Mouse (Mus musculus): Measurements from ENCODE around the gene Slc35b2. TPM values are rescaled to one million over a fixed set of nuclear protein-coding genes. Genes with fewer than 3 reads are reported as not detected.

Slc35b2 gene
- polyA plus RNA-seq, 1 experiment from 2014 or later = 131 TPM

- H3K4me2 ChIP-seq (ENCODE audit: low read depth, low read length) = peak overlapping the region; percentile 55; the same call in 1 of the 2 replicates
- peak overlapping the region; percentile 39; the same call in 1 of the 2 replicates for H3K4me3 ChIP-seq (ENCODE audit: low read length)
- no peaks in the 10 kb centered on the region for H3K36me3 ChIP-seq (ENCODE audit: control insufficient read depth, insufficient read depth, low read length)
- peaks cover 13% of the 10 kb centered on the region for H3K4me1 ChIP-seq (replicated peaks; ENCODE audit: control insufficient read depth, insufficient read depth, low read length)
- no peak overlapping the region for H3K27ac ChIP-seq (ENCODE audit: low read length)
- peaks cover 63% of the 10 kb centered on the region for H3K27me3 ChIP-seq (ENCODE audit: control insufficient read depth, insufficient read depth, low read depth, low read length)
- WGBS = 9% methylated on average over 24 of the region's 24 CpGs
- ATAC-seq (ENCODE audit: low read depth) = no peak
- H3K9ac ChIP-seq (ENCODE audit: low read length) = no peak overlapping the region
- no peaks in the 10 kb centered on the region for H3K9me3 ChIP-seq (ENCODE audit: control insufficient read depth, low read length)
Observed at GRCm38 (mm10) chr17:45544001-45544872, 19.4 kb upstream of the Slc35b2 start.

GRCm38 (mm10) chr17:45544873-45545277, 18.8 kb upstream of the Slc35b2 start:
- no peak overlapping the region for H3K9ac ChIP-seq (ENCODE audit: low read length)
- 5% methylated on average over 44 of the region's 46 CpGs for WGBS
- no peaks in the 10 kb centered on the region for H3K36me3 ChIP-seq (ENCODE audit: control insufficient read depth, insufficient read depth, low read length)
- peak overlapping the region; percentile 55 for H3K4me2 ChIP-seq (ENCODE audit: low read depth, low read length)
- no peak overlapping the region for H3K27ac ChIP-seq (ENCODE audit: low read length)
- no peak for ATAC-seq (ENCODE audit: low read depth)
- peak overlapping the region; percentile 39 for H3K4me3 ChIP-seq (ENCODE audit: low read length)
- H3K9me3 ChIP-seq (ENCODE audit: control insufficient read depth, low read length) = no peaks in the 10 kb centered on the region
- H3K4me1 ChIP-seq (replicated peaks; ENCODE audit: control insufficient read depth, insufficient read depth, low read length) = peaks cover 15% of the 10 kb centered on the region
- H3K27me3 ChIP-seq (ENCODE audit: control insufficient read depth, insufficient read depth, low read depth, low read length) = peaks cover 63% of the 10 kb centered on the region

- WGBS = 4% methylated on average over 74 of the region's 74 CpGs
- H3K36me3 ChIP-seq (ENCODE audit: control insufficient read depth, insufficient read depth, low read length) = no peaks in the 10 kb centered on the region
Observed at GRCm38 (mm10) chr17:45545278-45545961, 18.3 kb upstream of the Slc35b2 start.

GRCm38 (mm10) chr17:45546941-45547340, 16.7 kb upstream of the Slc35b2 start:
- Histone ChIP-seq H3K4me2 (ENCODE audit: low read depth, low read length) (no peak overlapping the region), H3K9me3 (ENCODE audit: control insufficient read depth, low read length) (no peaks in the 10 kb centered on the region), H3K4me3 (ENCODE audit: low read length) (no peak overlapping the region), H3K36me3 (ENCODE audit: control insufficient read depth, insufficient read depth, low read length) (no peaks in the 10 kb centered on the region), H3K4me1 (replicated peaks; ENCODE audit: control insufficient read depth, insufficient read depth, low read length) (peaks cover 23% of the 10 kb centered on the region), H3K9ac (ENCODE audit: low read length) (no peak overlapping the region), H3K27me3 (ENCODE audit: control insufficient read depth, insufficient read depth, low read depth, low read length) (peaks cover 68% of the 10 kb centered on the region), H3K27ac (ENCODE audit: low read length) (no peak overlapping the region)
- ATAC-seq (ENCODE audit: low read depth) = no peak
- 72% methylated on average over 16 of the region's 16 CpGs for WGBS

More at GRCm38 (mm10) chr17:45545278-45545961, 18.3 kb upstream of the Slc35b2 start:
- Histone ChIP-seq H3K9ac (ENCODE audit: low read length) (0 out of 2 replicates have a peak overlapping the region, but pooled peaks have one; percentile 16), H3K27me3 (ENCODE audit: control insufficient read depth, insufficient read depth, low read depth, low read length) (peaks cover 65% of the 10 kb centered on the region), H3K27ac (ENCODE audit: low read length) (no peak overlapping the region), H3K9me3 (ENCODE audit: control insufficient read depth, low read length) (no peaks in the 10 kb centered on the region), H3K4me3 (ENCODE audit: low read length) (peak overlapping the region; percentile 39), H3K4me2 (ENCODE audit: low read depth, low read length) (peak overlapping the region; percentile 55), H3K4me1 (replicated peaks; ENCODE audit: control insufficient read depth, insufficient read depth, low read length) (peaks cover 20% of the 10 kb centered on the region)
- no peak for ATAC-seq (ENCODE audit: low read depth)

- ATAC-seq (ENCODE audit: low read depth) = no peak
- Histone ChIP-seq H3K9me3 (ENCODE audit: control insufficient read depth, low read length) (no peaks in the 10 kb centered on the region), H3K27ac (ENCODE audit: low read length) (no peak overlapping the region), H3K27me3 (ENCODE audit: control insufficient read depth, insufficient read depth, low read depth, low read length) (peaks cover 68% of the 10 kb centered on the region), H3K4me1 (replicated peaks; ENCODE audit: control insufficient read depth, insufficient read depth, low read length) (peaks cover 23% of the 10 kb centered on the region), H3K9ac (ENCODE audit: low read length) (no peak overlapping the region), H3K4me2 (ENCODE audit: low read depth, low read length) (no peak overlapping the region), H3K36me3 (ENCODE audit: control insufficient read depth, insufficient read depth, low read length) (no peaks in the 10 kb centered on the region), H3K4me3 (ENCODE audit: low read length) (no peak overlapping the region)
- 63% methylated on average over 5 of the region's 5 CpGs for WGBS
Observed at GRCm38 (mm10) chr17:45547461-45548190, 16.0 kb upstream of the Slc35b2 start.

GRCm38 (mm10) chr17:45548541-45549512, 14.8 kb upstream of the Slc35b2 start:
- ATAC-seq (ENCODE audit: low read depth) = peak; percentile 26
- 1% methylated on average over 62 of the region's 68 CpGs for WGBS
- H3K9ac ChIP-seq (ENCODE audit: low read length) = peak overlapping the region; percentile 63
- H3K27me3 ChIP-seq (ENCODE audit: control insufficient read depth, insufficient read depth, low read depth, low read length) = peaks cover 64% of the 10 kb centered on the region
- H3K4me2 ChIP-seq (ENCODE audit: low read depth, low read length) = peak overlapping the region; percentile 100
- H3K27ac ChIP-seq (ENCODE audit: low read length) = no peak overlapping the region
- peaks cover 23% of the 10 kb centered on the region for H3K4me1 ChIP-seq (replicated peaks; ENCODE audit: control insufficient read depth, insufficient read depth, low read length)
- H3K9me3 ChIP-seq (ENCODE audit: control insufficient read depth, low read length) = no peaks in the 10 kb centered on the region
- peak overlapping the region; percentile 58 for H3K4me3 ChIP-seq (ENCODE audit: low read length)
- no peaks in the 10 kb centered on the region for H3K36me3 ChIP-seq (ENCODE audit: control insufficient read depth, insufficient read depth, low read length)

- no peaks in the 10 kb centered on the region for H3K9me3 ChIP-seq (ENCODE audit: control insufficient read depth, low read length)
- 0% methylated on average over 14 of the region's 29 CpGs for WGBS
- H3K4me1 ChIP-seq (replicated peaks; ENCODE audit: control insufficient read depth, insufficient read depth, low read length) = peaks cover 23% of the 10 kb centered on the region
- H3K4me2 ChIP-seq (ENCODE audit: low read depth, low read length) = peak within 1 kb of the TSS; percentile 100
- H3K27me3 ChIP-seq (ENCODE audit: control insufficient read depth, insufficient read depth, low read depth, low read length) = peaks cover 55% of the 10 kb centered on the region
- no peak within 1 kb of the TSS for H3K27ac ChIP-seq (ENCODE audit: low read length)
- H3K4me3 ChIP-seq (ENCODE audit: low read length) = peak within 1 kb of the TSS; percentile 58
- H3K36me3 ChIP-seq (ENCODE audit: control insufficient read depth, insufficient read depth, low read length) = no peaks in the 10 kb centered on the region
- ATAC-seq (ENCODE audit: low read depth) = peak; percentile 32; the same call in 1 of the 2 replicates
- peak within 1 kb of the TSS; percentile 63 for H3K9ac ChIP-seq (ENCODE audit: low read length)
Observed at GRCm38 (mm10) chr17:45549617-45550181, 14.0 kb upstream of the Slc35b2 start, which contains the start of gene Tmem151b. Gene Tmem151b, minus strand, starts transcription at chr17:45549677.

GRCm38 (mm10) chr17:45550253-45550652, 13.4 kb upstream of the Slc35b2 start:
- no peak overlapping the region for H3K4me3 ChIP-seq (ENCODE audit: low read length)
- peaks cover 19% of the 10 kb centered on the region for H3K4me1 ChIP-seq (replicated peaks; ENCODE audit: control insufficient read depth, insufficient read depth, low read length)
- ATAC-seq (ENCODE audit: low read depth) = no peak
- H3K9ac ChIP-seq (ENCODE audit: low read length) = no peak overlapping the region
- peaks cover 49% of the 10 kb centered on the region for H3K27me3 ChIP-seq (ENCODE audit: control insufficient read depth, insufficient read depth, low read depth, low read length)
- H3K36me3 ChIP-seq (ENCODE audit: control insufficient read depth, insufficient read depth, low read length) = no peaks in the 10 kb centered on the region
- WGBS = 8% methylated on average over 5 of the region's 5 CpGs
- no peak overlapping the region for H3K27ac ChIP-seq (ENCODE audit: low read length)
- H3K4me2 ChIP-seq (ENCODE audit: low read depth, low read length) = peak overlapping the region; percentile 100; the same call in 1 of the 2 replicates
- H3K9me3 ChIP-seq (ENCODE audit: control insufficient read depth, low read length) = no peaks in the 10 kb centered on the region

All from lung, embryonic 16.5 days (tissue).